Mouse (Mus musculus) spleen, adult 2 months (tissue): ENCODE measurements around the gene Aco2. TPM values are rescaled to one million over a fixed set of nuclear protein-coding genes. Genes with fewer than 3 reads are reported as not detected.

ENCODE experiments used
- DNase-seq, 2 experiments: peaks; one replicate each; pipeline versions ENCODE4 v3.0.0 to v3.0.0-alpha.2; 2012 to 2021; ENCODE audit warnings: low spot score in 2 of 2, low read depth in 1 of 2
- H3K27ac ChIP-seq: fragments of 200-500 bp; 2 replicates; pipeline ENCODE4 v1.5.1; 2012; ENCODE audit warnings: low read length, inconsistent platforms; ENCODE audit not compliant: insufficient read depth
- H3K27me3 ChIP-seq: fragments of 200-500 bp; 2 replicates; pipeline ENCODE4 v1.6.1; 2012; ENCODE audit warnings: mild to moderate bottlenecking, moderate library complexity, low read length, inconsistent platforms; ENCODE audit not compliant: control insufficient read depth, insufficient read depth
- H3K36me3 ChIP-seq: fragments of 200-500 bp; 2 replicates; pipeline ENCODE4 v1.6.1; 2012; ENCODE audit warnings: mild to moderate bottlenecking, low read length, inconsistent platforms; ENCODE audit not compliant: control insufficient read depth, insufficient read depth
- H3K4me1 ChIP-seq: fragments of 200-500 bp; 2 replicates; pipeline ENCODE4 v1.6.1; 2011; ENCODE audit warnings: inconsistent platforms; ENCODE audit not compliant: control insufficient read depth, insufficient read depth, insufficient read length
- H3K4me3 ChIP-seq: fragments of 200-500 bp; 2 replicates; pipeline ENCODE4 v1.5.1; 2011; ENCODE audit warnings: mild to moderate bottlenecking, inconsistent platforms; ENCODE audit not compliant: insufficient read depth, insufficient read length; ENCODE audit errors: extremely low read depth
- CTCF ChIP-seq: fragments of 200-500 bp; IDR thresholded peaks from 2 replicates; pipeline ENCODE4 v1.5.1; 2011; ENCODE audit warnings: mild to moderate bottlenecking, inconsistent platforms; ENCODE audit not compliant: insufficient read depth, insufficient read length, insufficient replicate concordance; ENCODE audit errors: extremely low read depth
- POLR2A ChIP-seq: fragments of 200-500 bp; IDR thresholded peaks from 2 replicates; pipeline ENCODE4 v1.6.1; 2011; ENCODE audit warnings: low read depth, low read length, inconsistent platforms
- WGBS: fragments of 180-500 bp; shearing (Covaris S2); methylation state at CpG from one replicate; pipeline ENCODE4 v1.1.7; 2018; 5-methylcytosine and 5-hydroxymethylcytosine counted together
- polyA plus RNA-seq: library from polyadenylated mRNA; depleted of rRNA; stranded (reverse); fragments of >200 nt; gene quantifications from 2 replicates; pipeline ENCODE4 v1.2.3, GENCODE M21; 2012

Gene Aco2
- polyA plus RNA-seq, 1 experiment = 68.7 TPM

DNA sequence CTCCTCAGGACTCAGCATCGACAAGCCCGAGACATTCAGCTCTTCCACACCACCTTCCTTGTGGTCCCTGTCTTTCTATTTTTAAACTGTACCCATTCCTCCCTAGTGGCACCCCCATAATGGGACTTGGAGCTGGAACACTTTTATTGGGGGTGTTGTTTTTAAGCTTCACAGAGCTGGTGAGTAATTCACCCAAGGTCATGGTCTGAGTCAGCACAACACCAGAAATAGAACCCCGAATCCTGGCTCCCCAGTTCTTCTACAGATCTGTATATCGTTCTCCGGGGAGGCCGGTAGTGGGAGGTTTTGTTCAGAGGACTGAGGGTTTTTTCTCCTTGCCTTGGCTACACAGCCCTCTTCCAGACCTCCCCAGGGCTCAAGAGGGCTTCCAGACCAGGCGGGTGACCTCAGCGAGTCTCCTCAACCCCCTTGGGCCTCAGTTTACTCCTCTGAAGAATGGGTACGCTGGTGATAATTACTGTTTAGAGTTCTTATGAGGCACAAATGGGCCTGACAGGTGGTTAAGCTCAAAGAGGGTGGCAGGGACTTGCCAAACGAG, 67.1 kb downstream of the Aco2 start:
- 87% methylated on average over 10 of the region's 10 CpGs for WGBS
- TF ChIP-seq CTCF = no peak
- no peak for TF ChIP-seq POLR2A
- Histone ChIP-seq H3K27ac (no peak overlapping the region), H3K36me3 (no peaks in the 10 kb centered on the region), H3K27me3 (no peaks in the 10 kb centered on the region), H3K4me3 (no peak overlapping the region), H3K4me1 (peaks cover 3% of the 10 kb centered on the region; the same call in 1 of the 2 replicates)
- DNase-seq = no peak

DNA sequence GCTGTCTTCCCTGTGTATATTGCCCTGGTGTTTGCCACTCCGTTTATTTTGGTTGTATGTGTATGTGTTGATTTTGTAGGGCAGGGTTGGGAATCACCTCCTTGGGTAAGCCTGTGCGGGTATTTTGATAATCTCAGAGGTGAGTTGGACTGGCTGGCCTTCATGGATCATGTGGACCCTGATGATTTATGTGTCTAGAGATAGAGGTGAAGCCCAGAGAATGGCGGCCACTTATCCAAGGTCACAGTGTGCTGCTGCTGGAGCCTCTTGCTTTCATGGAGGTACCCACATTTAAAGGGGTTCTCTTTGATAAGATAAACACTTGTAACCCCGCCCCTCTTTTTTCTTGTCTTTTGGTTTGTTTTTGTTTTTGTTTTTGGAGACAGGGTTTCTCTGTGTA, 67.7 kb downstream of the Aco2 start:
- 83% methylated on average over 4 of the region's 4 CpGs for WGBS
- no peak for TF ChIP-seq CTCF
- TF ChIP-seq POLR2A = no peak
- no peaks in the 10 kb centered on the region for H3K27me3 ChIP-seq
- H3K27ac ChIP-seq = no peak overlapping the region
- no peak for DNase-seq
- peaks cover 2% of the 10 kb centered on the region; the same call in 1 of the 2 replicates for H3K4me1 ChIP-seq
- no peak overlapping the region for H3K4me3 ChIP-seq
- no peaks in the 10 kb centered on the region for H3K36me3 ChIP-seq

DNA sequence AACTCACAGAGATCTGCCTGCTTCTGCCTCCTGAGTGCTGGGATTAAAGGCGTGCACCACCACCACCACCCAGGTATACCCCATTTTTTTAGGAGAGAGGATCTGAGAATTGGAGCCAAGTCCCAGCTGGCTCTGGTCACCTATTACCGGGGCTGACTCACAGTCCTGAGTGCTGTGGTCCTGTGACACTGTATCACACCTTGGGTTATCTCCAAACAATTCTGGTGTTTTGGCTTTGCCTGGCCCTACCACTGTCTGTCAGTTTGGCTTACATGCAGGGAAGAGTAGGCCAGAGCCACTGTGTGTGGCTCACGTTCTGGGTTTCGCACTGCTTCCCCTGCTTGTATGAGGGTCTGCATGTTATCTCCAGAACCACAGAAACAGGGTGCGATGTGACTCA, 68.1 kb downstream of the Aco2 start:
- no peak for DNase-seq
- no peaks in the 10 kb centered on the region for H3K36me3 ChIP-seq
- H3K27me3 ChIP-seq = no peaks in the 10 kb centered on the region
- no peaks in the 10 kb centered on the region for H3K4me1 ChIP-seq
- no peak overlapping the region for H3K27ac ChIP-seq
- 93% methylated on average over 5 of the region's 5 CpGs for WGBS
- no peak overlapping the region for H3K4me3 ChIP-seq
- no peak for TF ChIP-seq CTCF
- no peak for TF ChIP-seq POLR2A

DNA sequence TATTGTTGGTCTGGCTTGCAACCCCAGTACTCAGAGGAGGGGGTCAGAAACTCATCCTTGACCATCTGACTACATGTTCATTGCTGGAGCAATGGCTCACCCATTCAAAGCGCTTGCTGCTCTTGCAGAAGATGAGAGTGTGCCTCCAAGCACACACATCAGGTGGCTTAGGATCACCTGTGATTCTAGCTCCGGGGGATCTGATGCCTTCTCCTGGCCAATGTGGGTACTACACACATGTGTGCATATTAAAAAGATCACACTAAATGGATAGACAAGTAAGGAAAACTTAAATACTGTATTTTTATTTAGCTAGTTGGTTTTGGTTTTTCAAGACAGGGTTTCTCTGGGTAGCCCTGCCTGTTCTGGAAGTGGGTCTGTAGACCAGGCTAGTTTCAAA, 68.9 kb downstream of the Aco2 start:
- DNase-seq = no peak
- H3K27ac ChIP-seq = no peak overlapping the region
- H3K36me3 ChIP-seq = no peaks in the 10 kb centered on the region
- H3K4me1 ChIP-seq = no peaks in the 10 kb centered on the region
- no peaks in the 10 kb centered on the region for H3K27me3 ChIP-seq
- TF ChIP-seq CTCF (no peak), POLR2A (no peak)
- WGBS = 92% methylated on average over 2 of the region's 2 CpGs
- no peak overlapping the region for H3K4me3 ChIP-seq

DNA sequence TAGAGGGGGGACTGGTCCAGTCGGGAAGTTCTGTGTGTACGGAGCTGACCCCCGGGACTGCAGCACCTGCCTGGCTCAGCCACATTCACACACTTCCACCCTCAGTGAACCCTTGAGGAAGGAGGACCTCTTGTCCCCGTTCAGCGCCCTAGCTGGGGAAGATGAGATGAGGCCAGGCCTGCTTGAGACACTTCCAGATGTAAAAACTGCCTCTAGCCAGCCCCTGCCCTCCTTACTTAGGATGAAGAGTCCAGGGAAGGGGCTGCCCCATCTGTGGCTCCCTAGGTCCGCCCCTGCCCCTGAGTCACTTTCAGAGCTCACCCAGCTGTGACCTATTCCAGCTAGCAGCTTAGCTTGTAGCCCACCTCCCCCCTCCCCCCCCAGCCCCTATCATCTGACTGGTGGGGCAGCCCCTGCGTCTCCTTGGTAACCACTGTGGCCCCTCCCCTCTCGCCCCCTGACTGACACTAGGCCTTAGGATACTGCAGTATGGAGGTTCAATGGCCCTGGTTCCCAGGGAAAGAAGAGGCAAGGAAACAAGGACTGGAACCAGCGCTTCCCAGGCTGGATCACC, 71.2 kb downstream of the Aco2 start:
- DNase-seq = no peak
- Histone ChIP-seq H3K27me3 (no peaks in the 10 kb centered on the region), H3K36me3 (no peaks in the 10 kb centered on the region), H3K4me1 (no peaks in the 10 kb centered on the region), H3K27ac (no peak overlapping the region), H3K4me3 (no peak overlapping the region)
- no peak for TF ChIP-seq CTCF
- TF ChIP-seq POLR2A = no peak
- 65% methylated on average over 9 of the region's 9 CpGs for WGBS

DNA sequence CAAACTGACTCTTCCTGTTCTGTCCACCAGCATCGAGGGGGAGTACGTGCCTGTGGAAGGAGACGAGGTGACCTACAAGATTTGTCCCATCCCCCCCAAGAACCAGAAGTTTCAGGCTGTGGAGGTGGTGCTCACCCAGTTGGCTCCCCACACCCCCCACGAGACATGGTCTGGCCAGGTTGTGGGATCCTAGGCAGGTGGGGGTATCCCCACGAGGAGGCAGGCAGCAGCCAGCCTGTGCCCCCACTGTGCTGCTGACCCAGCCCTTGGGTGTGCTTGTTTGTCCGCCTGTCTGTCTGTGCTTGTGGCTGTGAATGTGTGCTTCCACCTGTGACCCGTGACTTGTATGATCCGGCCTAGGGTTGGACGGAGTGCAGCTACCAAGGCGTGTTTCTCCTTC, 77.0 kb downstream of the Aco2 start:
- no peak for DNase-seq
- WGBS = 71% methylated on average over 10 of the region's 10 CpGs
- Histone ChIP-seq H3K4me3 (no peak overlapping the region), H3K36me3 (peaks cover 2% of the 10 kb centered on the region; the same call in 1 of the 2 replicates), H3K27ac (no peak overlapping the region), H3K4me1 (no peaks in the 10 kb centered on the region), H3K27me3 (no peaks in the 10 kb centered on the region)
- no peak for TF ChIP-seq POLR2A
- TF ChIP-seq CTCF = no peak

DNA sequence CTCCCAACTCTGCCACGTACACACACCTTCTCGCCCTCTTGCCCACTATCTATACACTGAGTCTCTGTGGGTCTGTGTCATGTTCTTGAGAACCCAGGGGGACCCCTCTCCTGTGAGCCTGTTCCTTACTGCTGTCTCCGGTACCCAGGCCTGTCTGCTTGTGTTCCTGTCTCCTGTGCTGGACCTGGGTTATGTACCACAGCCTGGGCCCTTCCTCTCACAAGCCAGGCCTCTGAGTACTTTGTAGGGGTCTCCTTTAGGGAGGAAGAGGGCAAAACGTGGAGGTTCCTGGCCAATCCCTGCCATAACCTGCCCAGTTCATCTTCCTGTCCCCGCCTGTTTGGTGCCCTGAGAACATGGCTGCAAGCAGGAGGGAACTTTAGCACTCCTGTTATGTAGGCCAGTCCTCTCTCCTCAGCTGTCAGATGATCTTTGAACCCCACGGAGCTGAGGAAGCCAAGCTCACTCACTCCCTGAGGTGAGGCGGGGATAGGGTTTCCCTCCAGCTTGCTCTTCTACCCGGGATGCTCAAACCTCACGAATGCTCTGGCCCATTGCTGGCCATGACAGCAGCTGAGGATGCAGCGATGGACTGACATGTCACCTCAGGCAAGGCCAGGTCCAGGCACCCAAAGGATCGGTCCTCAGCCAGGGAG, 77.5 kb downstream of the Aco2 start:
- no peak overlapping the region for H3K27ac ChIP-seq
- 90% methylated on average over 11 of the region's 11 CpGs for WGBS
- no peak overlapping the region for H3K4me3 ChIP-seq
- H3K36me3 ChIP-seq = peaks cover 2% of the 10 kb centered on the region; the same call in 1 of the 2 replicates
- TF ChIP-seq CTCF (no peak), POLR2A (no peak)
- DNase-seq = no peak
- H3K27me3 ChIP-seq = no peaks in the 10 kb centered on the region
- no peaks in the 10 kb centered on the region for H3K4me1 ChIP-seq
